Mouse (Mus musculus) liver (tissue): Measurements from ENCODE around the gene Ndufa4l2.
A peak's percentile ranks its signal among the peaks of the same experiment; 100 is the strongest.

Experiments used
- DNase-seq: peaks from one replicate; pipeline ENCODE4 v3.0.0-alpha.2; 2020; ENCODE audit warnings: mixed read lengths

Gene Ndufa4l2

GRCm38 (mm10) chr10:127514764-127515163 lies at the start of gene Ndufa4l2:
TSS of gene Ndufa4l2 (plus strand) at chr10:127514967.
- no peak for DNase-seq

- peak; percentile 23 for DNase-seq
Observed at GRCm38 (mm10) chr10:127471281-127471988, 43.3 kb upstream of the Ndufa4l2 start.

- DNase-seq, result no peak
Observed at GRCm38 (mm10) chr10:127472722-127473121, 42.0 kb upstream of the Ndufa4l2 start.

DNA sequence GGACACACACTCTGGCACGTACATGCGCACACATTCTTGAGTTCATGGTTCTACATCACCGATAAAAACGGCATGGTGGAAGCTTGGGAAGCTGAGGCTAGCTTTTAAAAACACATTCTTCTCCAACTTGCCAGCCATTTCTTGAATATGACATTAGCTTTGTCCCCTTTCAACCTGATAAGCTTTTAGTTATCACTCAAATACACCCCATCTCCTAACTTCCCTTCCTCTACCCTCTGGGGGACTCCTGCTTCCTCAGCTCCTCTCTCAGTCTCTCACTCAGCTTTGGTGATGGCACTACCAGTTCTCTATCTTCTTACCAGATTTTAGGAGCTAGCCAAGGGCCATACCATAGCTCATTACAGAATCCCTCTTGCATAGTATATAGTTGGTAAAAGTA lies 39.6 kb upstream of the Ndufa4l2 start:
- no peak for DNase-seq

DNA sequence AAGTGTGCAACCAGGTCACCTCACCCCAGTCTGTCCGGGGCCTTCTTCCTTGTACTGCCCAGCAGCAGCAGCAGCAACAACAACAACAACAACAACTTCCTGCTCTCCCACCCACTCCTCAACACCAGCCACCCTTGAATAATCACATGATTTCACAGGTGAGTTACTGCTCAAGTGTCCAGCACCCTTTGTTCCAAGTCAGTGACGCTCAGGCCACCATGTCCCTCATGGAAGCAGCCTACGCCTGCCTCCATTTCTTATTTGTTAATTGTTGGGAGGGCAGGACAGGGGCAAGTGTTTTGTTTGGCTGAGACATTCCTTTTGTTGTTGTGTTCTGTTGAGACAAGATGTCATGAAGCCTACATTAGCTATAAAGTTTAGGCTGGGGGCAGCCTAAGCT lies 38.2 kb upstream of the Ndufa4l2 start:
- DNase-seq, result no peak

DNA sequence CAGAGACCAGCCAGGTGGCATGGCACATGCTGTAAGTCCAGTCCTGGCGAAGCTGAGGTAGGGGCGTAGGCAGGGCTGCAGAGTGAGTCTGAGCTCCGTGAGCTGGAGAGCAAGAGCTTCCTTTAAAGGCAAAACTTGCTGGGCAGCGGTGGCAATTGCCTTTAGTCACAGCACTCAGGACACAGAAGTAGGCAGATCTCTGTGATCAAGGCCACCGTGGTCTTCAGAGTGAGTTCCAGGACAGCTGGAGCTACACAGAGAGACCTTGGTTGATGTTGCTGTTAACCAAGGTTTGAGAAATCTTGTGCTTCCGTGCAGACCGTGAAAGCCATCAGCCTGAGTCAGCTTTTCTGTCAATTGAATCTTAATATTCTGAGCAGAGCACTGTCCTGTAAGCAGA lies 37.5 kb upstream of the Ndufa4l2 start:
- no peak for DNase-seq

DNA sequence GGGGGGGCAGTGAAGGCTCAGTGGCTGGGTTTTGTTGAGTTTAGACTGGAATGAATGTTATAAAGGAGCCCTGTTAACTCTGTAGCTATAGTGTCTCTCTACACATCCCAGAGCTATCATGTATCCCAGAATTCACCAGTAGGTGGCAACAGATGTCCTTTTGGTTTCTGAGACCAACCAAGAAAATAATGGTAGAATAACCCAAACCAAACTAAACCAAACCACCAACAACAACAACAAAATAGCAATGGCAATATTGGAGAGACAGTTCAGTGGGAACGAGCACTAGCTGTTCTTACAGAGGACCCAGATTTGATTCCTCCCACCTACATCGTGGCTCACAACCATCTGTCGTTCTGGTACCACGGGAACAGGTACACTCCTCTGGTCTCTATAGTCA lies 35.6 kb upstream of the Ndufa4l2 start:
- no peak for DNase-seq

DNA sequence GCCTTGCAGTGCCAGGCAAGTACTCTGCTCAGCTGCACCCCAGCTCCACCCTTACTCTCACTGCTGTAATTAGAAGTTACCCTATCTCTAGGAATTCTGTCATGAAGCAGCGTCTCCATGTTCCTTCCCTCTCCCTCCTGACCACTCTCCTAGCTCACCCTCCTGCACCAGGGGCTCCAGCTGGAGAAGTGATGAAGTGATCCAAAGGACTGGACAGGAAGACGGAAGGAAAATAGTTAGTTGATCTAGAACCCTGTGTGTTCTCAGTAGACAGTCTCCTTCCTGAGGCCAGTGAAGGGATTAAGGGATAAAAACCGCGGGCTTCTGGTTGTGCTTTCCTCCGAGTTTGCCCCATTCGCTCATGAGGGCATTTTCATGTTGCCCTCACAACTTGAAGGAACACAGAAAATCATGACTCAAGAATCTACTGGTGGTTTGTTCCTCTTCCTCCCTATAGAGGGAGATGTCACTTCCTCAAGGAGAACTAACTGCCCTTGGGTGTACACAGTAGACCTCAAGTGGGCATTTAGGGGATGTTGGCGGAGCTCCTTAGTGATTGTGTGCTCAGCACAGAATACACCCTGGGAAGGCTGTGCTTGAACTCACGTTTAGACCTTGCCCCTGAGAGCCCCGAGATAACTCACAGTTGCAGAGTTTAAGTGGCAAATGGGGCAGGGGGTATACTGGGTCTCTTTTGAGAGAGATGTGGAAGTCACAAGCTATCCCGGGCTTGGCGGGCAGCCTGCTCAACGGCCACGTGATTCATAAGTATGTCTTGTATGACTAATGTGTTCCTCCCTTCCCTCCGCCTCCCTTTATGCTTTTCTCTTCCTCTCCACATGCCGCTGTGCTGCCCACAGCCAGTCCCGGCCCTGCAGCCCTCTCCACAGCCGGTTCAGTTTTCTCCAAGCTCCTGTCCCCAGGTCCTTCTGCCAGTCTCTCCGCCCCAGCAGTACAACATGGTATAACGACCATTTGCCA lies 33.6 kb upstream of the Ndufa4l2 start:
- peak; percentile 14 for DNase-seq

DNA sequence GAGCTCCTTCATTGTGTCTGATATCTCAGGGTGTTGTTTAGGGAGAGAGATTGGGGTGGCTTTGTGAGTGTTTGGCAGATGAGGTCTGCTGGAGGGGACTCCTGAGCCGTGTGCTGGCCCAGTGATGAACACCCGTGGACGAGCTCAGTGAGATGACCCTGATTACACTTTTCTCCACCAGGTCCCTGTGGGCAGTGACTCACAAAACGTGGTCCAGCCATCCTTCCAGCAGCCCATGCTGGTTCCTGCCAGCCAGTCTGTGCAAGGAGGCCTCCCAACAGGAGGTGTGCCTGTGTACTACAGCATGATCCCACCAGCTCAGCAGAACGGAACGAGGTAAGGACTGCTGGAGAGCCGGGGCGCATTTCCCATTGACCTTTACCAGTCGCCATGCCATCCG lies 29.5 kb upstream of the Ndufa4l2 start:
- no peak for DNase-seq

DNA sequence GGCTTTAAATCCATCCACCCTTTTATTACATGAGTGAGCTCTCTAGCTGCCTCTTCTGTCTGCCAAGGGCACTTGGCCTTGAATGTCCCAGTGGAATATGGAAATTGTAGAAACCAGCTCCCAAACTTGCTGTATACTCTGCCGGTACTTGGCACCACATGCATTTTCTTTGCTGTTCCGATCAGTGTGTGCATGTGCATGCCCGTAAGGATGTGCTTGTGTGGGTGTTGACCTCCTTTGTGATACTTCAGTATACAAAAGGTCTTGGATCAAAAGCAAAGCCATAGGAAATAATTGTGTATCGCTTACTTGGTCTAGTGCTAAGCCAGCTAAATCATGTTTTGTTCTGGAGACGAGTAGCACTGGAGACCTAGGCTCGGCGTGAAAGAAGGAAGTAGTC lies 25.9 kb upstream of the Ndufa4l2 start:
- no peak for DNase-seq

DNA sequence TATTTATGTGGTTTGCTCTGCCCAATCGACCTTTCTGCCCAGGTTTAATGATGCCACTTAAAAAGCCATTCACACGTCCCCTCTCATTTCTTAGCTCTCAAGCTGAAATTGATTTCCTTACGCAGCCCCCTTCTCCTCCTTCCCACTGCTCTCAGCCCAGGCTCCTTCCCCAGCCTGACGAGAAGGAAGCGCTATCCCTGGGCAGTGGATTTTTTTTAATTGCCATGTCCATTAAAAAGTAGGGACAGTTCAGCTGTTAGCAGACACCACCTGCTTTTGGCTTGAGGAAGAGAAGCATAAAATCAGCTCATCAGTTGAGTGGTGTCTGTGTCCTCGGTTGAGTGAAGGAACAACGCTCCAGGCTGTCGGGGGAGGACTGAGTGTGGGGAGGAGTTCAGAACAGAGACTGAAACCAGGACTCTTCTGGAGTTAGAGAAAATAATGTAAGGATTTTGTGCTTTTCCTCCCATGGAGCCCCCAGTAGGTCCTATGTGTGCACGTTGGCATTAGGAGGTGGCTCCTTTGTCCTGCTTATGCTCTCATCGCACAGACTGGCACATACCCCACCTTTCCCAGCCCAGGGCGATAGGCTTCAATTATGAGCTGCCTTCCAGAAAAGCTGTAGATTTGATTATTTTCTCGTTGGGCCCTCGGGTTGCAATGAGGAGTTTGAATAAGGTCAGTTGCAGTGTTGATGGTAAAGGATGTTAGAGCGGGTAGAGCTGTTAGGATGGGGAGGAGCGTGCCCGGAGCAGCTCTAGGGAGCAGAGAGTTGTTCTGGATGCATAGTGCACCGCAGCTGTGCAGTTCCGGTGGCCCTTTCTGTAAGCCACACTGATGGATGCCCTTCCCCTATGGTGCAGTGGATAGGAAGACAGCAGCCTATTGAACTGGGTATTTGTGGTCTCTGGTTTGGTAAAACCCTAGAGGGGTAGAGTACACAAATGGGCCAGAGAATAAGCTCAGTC lies 24.3 kb upstream of the Ndufa4l2 start:
- no peak for DNase-seq

GRCm38 (mm10) chr10:127491128-127491512 lies 23.6 kb upstream of the Ndufa4l2 start:
- no peak for DNase-seq

- no peak for DNase-seq
Observed at GRCm38 (mm10) chr10:127492118-127492517, 22.6 kb upstream of the Ndufa4l2 start.

- no peak for DNase-seq
Observed at GRCm38 (mm10) chr10:127496156-127496555, 18.6 kb upstream of the Ndufa4l2 start.

GRCm38 (mm10) chr10:127499516-127499915 lies 15.3 kb upstream of the Ndufa4l2 start:
- no peak for DNase-seq

DNA sequence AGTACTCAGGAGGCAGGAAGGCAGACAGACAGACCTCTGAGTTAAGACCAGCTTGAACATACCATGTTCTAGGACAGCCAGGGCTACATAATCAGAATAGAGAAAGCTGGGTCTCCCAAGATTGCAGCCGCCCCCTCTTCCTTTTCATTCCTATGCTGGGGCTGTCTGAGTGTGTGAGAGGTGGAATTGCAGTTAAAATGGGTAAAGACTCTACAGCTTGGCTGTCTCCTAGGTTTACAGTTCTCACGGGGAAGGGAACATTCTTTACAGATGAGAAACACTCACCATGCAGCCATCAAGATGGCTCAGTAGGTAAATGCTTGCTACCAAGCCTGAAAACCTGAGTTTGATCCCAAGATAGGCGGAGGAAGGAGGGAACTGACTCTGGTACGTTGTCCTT lies 14.7 kb upstream of the Ndufa4l2 start:
- no peak for DNase-seq

DNA sequence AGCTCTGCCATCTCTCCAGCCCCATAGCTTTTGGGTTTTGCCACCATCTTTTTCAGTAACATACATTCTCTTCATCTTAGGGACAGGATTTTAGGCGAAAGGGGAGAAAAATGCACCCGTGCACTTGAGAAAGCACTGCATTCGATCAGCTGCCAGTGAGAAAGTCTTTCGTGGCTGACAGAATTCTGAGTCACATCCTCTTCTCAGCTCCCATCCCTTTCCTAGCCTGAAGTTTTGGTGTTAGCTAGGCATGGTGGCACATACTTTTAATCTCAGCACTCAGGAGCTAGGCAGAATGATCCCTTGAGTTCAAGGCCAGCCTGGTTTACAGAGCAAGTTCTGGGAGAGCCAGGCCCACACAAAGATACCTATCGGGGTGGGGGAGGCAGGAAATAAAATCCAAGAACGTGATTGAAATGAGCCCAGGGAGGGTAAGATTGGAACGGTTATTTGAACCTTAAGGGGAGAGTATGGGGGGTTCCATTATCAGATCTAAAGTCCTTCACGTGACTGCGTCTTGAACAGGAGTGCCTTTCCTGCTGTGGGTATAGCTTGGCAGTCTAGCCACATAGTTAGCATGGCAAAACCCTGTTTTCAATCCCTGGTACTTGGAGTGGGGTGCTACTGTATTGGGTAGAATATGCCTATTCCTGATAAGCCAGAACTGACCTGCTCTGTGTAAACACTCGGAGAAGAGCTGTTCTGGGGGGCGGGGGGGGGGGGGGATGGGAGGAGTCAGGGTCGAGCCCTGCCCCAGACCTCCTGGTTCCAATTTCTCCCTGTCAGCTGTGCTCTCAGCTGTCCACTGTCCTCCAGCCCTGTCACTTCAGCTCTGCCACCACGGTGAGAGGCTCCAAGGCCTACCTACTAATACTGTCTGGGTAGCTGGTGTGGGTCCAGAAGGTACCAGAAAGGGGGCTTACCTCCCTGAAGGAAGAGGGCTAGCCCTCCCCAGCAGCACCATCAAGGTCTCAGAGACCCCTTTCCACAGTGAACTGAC lies 13.6 kb upstream of the Ndufa4l2 start, which contains the start of gene Stac3:
Gene Stac3, plus strand, starts transcription at position 793 of the 1,000 bp plus-strand sequence.
- no peak for DNase-seq

- peak; percentile 78 for DNase-seq
Observed at GRCm38 (mm10) chr10:127508239-127508638, 6.5 kb upstream of the Ndufa4l2 start.

DNA sequence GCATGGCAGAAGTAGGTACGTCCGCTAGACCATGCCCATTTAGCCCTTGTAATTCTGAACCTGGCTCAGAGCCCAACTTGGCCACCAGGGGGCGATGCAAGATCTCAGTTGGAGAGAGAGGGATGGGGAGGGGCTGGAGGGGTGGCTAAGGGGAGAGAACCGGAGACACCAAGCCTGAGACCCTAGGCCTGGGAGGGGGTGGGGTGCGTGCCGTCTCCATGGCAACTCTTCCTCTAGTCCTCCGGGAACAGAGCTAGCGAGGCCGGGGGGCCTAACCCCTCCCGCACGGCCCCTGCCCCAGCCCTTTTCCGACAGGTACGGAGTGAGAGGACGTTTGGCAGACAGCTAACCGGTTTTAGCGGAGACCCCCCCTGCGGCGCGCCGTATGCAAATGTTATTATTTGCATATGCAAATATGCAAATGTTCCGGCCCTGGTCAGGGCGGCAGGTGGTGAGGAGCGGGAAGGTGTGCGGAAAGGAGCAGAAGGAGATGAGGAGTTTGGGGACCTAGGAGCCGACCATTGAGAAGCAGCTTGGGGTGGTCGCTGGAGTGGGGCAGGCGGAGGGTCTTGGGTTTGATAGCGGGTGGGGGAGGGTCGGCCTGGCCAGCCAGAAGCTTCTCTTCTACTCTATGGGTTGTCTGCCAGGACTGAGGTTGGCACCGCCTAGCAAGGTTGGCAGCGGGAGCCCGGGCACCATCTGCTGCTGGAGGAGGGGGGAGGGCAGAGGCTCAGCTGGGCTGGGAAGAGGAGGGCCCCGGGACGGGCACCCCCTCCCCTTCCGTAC lies 5.5 kb upstream of the Ndufa4l2 start:
- peak; percentile 85 for DNase-seq
